Mouse (Mus musculus) hindbrain, embryonic 11.5 days (tissue): ENCODE measurements at regions not wholly inside any gene's neighbourhood (a gene's known extent, or its start where the extent isn't known, plus 50 kb on each side); places are given as distances from the start of the nearest gene placed in this dataset.
"Not testable (repeated sequence)": the region's sequence is repeated elsewhere in the genome, so short reads cannot be mapped to it uniquely, and the experiment has no call there.

Experiments
- ATAC-seq: fragments of 200-750 bp; cut with Nextera tagmentation; 2 replicates; pipeline ENCODE4 v1.8.0; 2017; ENCODE audit warnings: mild to moderate bottlenecking, moderate TSS enrichment, moderate library complexity; ENCODE audit not compliant: low FRiP score
- DNase-seq: peaks from one replicate; pipeline ENCODE4 v3.0.0-alpha.2; 2015; ENCODE audit warnings: low spot score
- H3K27ac ChIP-seq: fragments of 300-500 bp; sonication (generic); 2 replicates; pipeline ENCODE4 v1.5.1; 2014; ENCODE audit warnings: mild to moderate bottlenecking, low read depth, low read length
- H3K27me3 ChIP-seq: fragments of 300-500 bp; sonication (generic); 2 replicates; pipeline ENCODE4 v1.6.1; 2014; ENCODE audit warnings: mild to moderate bottlenecking, low read length, moderate library complexity, mixed read lengths; ENCODE audit not compliant: control insufficient read depth, insufficient read depth
- H3K36me3 ChIP-seq: fragments of 300-500 bp; sonication (generic); 2 replicates; pipeline ENCODE4 v1.6.1; 2014; ENCODE audit warnings: mild to moderate bottlenecking, low read length, moderate library complexity, mixed read lengths; ENCODE audit not compliant: control insufficient read depth, insufficient read depth
- H3K4me1 ChIP-seq: fragments of 300-500 bp; sonication (generic); replicated peaks from 2 replicates; pipeline ENCODE4 v1.6.1; 2014; ENCODE audit warnings: low read length, mixed read lengths; ENCODE audit not compliant: control insufficient read depth, insufficient read depth
- H3K4me2 ChIP-seq: fragments of 300-500 bp; sonication (generic); replicated peaks from 2 replicates; pipeline ENCODE4 v1.6.1; 2014; ENCODE audit warnings: mild to moderate bottlenecking, low read depth, low read length
- H3K4me3 ChIP-seq: fragments of 300-500 bp; sonication (generic); 2 replicates; pipeline ENCODE4 v1.5.1; 2014; ENCODE audit warnings: low read depth, low read length
- H3K9ac ChIP-seq: fragments of 300-500 bp; sonication (generic); 2 replicates; pipeline ENCODE4 v1.6.1; 2014; ENCODE audit warnings: low read depth, low read length
- H3K9me3 ChIP-seq: fragments of 300-500 bp; sonication (generic); 2 replicates; pipeline ENCODE4 v1.6.1; 2016; ENCODE audit warnings: low read length; ENCODE audit not compliant: control insufficient read depth
- WGBS: fragments of 180-500 bp; shearing (Covaris S2); extraction: QIAGEN DNeasy Blood & Tissue Kit; methylation state at CpG from one replicate; pipeline ENCODE4 v1.1.7; 2014; 5-methylcytosine and 5-hydroxymethylcytosine counted together

- no peaks in the 10 kb centered on the region for H3K36me3 ChIP-seq
- no peaks in the 10 kb centered on the region for H3K4me1 ChIP-seq
- 82% methylated on average over 5 of the region's 5 CpGs for WGBS
- DNase-seq = no peak
- H3K9me3 ChIP-seq = no peaks in the 10 kb centered on the region
- H3K9ac ChIP-seq = no peak overlapping the region
- no peak for ATAC-seq
- H3K27ac ChIP-seq = no peak overlapping the region
- no peaks in the 10 kb centered on the region for H3K27me3 ChIP-seq
- H3K4me2 ChIP-seq = no peak overlapping the region
- H3K4me3 ChIP-seq = no peak overlapping the region
Measured at GRCm38 (mm10) chr4:3416670-3417069, 231.5 kb upstream of the Vmn1r3 start.

DNA sequence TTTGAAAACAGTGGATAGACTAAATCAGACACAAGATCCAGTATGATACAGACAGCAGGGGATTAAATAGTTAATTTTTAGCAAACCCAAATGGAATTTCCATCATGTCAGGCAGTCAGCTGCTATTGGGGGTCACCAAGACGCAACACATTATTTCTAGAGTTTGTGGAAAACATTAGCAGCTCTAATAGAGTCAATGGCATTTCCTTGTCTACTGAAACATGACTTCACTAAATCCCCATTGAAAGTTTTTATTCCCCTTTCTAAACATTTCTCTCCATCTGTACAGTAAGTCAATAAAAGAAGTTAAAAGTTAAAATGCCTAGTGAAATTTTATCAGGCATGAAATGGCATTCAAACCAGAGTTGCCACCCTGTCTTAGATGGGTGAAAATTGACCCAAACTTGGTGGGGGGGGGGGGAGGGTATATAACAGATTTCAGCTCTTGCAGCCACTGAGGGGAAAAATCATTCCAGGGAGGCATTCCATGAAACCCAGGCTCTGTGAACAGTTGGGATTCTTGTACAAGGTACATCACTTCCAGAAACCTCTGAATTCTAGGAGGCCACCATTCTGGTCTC is 229.4 kb upstream of the Vmn1r3 start:
- not testable (repeated sequence) for H3K4me3 ChIP-seq, DNase-seq, H3K4me2 ChIP-seq, H3K9me3 ChIP-seq, ATAC-seq, H3K27ac ChIP-seq, H3K4me1 ChIP-seq, H3K36me3 ChIP-seq, H3K9ac ChIP-seq, H3K27me3 ChIP-seq
- WGBS = 79% methylated on average over 1 of the region's 1 CpGs

- 69% methylated on average over 15 of the region's 15 CpGs for WGBS
- DNase-seq = no peak
- no peak for ATAC-seq
Measured at GRCm38 (mm10) chr4:3413493-3414441, 228.6 kb upstream of the Vmn1r3 start.

GRCm38 (mm10) chr4:3412323-3412722 is 227.2 kb upstream of the Vmn1r3 start:
- not testable (repeated sequence) for H3K9me3 ChIP-seq, H3K4me3 ChIP-seq, H3K27me3 ChIP-seq, H3K27ac ChIP-seq, H3K4me1 ChIP-seq, ATAC-seq, H3K36me3 ChIP-seq, H3K9ac ChIP-seq, DNase-seq, H3K4me2 ChIP-seq
- 66% methylated on average over 4 of the region's 4 CpGs for WGBS

More at GRCm38 (mm10) chr4:3413493-3414441, 228.6 kb upstream of the Vmn1r3 start:
- Histone ChIP-seq H3K4me2 (no peak overlapping the region), H3K27me3 (no peaks in the 10 kb centered on the region), H3K9me3 (no peaks in the 10 kb centered on the region), H3K4me1 (no peaks in the 10 kb centered on the region), H3K9ac (no peak overlapping the region), H3K4me3 (no peak overlapping the region), H3K27ac (no peak overlapping the region), H3K36me3 (no peaks in the 10 kb centered on the region)

- 85% methylated on average over 4 of the region's 4 CpGs for WGBS
- not testable (repeated sequence) for H3K27me3 ChIP-seq, H3K4me3 ChIP-seq, H3K9me3 ChIP-seq, H3K9ac ChIP-seq, H3K36me3 ChIP-seq, H3K4me2 ChIP-seq, H3K4me1 ChIP-seq, DNase-seq, ATAC-seq, H3K27ac ChIP-seq
Measured at GRCm38 (mm10) chr4:3402856-3403255, 217.7 kb upstream of the Vmn1r3 start.

GRCm38 (mm10) chr4:3401766-3402165 is 216.6 kb upstream of the Vmn1r3 start:
- H3K27ac ChIP-seq, ATAC-seq, H3K9me3 ChIP-seq, H3K27me3 ChIP-seq, H3K36me3 ChIP-seq, H3K4me2 ChIP-seq, H3K4me3 ChIP-seq, H3K9ac ChIP-seq, H3K4me1 ChIP-seq, DNase-seq: not testable (repeated sequence)
- WGBS = 76% methylated on average over 2 of the region's 2 CpGs

- WGBS = 96% methylated on average over 7 of the region's 8 CpGs
- H3K27me3 ChIP-seq, H3K4me3 ChIP-seq, H3K9ac ChIP-seq, H3K27ac ChIP-seq, H3K4me1 ChIP-seq, ATAC-seq, H3K4me2 ChIP-seq, DNase-seq, H3K36me3 ChIP-seq, H3K9me3 ChIP-seq: not testable (repeated sequence)
Measured at GRCm38 (mm10) chr4:3391579-3391978, 206.4 kb upstream of the Vmn1r3 start.

- not testable (repeated sequence) for H3K4me1 ChIP-seq, ATAC-seq, H3K36me3 ChIP-seq, H3K9me3 ChIP-seq, H3K27me3 ChIP-seq, H3K4me3 ChIP-seq, H3K9ac ChIP-seq, DNase-seq, H3K4me2 ChIP-seq, H3K27ac ChIP-seq
- 48% methylated on average over 8 of the region's 8 CpGs for WGBS
Measured at GRCm38 (mm10) chr4:3373027-3373763, 188.0 kb upstream of the Vmn1r3 start.
